Comparison of ENCODE assay signal across 8 mouse cellular contexts in genomic region chr3:37219071-37219470, GRCm38 (mm10). TPM values are rescaled to one million over a fixed set of nuclear protein-coding genes. Genes with fewer than 3 reads are reported as not detected.
DNase-seq lines count a peak whose midpoint lies in the region; ATAC-seq and TF ChIP-seq lines count a peak whose summit lies in the region.

No protein-coding gene starts in this region.

- H3K4me1 ChIP-seq in forebrain, embryonic 14.5 days (ENCODE audit: control insufficient read depth, insufficient read depth, low read length), result no peaks in the 10 kb centered on the region
- no peaks in the 10 kb centered on the region for H3K4me1 ChIP-seq in forebrain, embryonic 10.5 days
- no peaks in the 10 kb centered on the region for H3K4me1 ChIP-seq in midbrain, postnatal 0 days (ENCODE audit: insufficient read depth, low read length)

- peak; percentile 79 for TF ChIP-seq CTCF in midbrain, postnatal 0 days (IDR thresholded peaks at IDR 0.05)

- peak; percentile 62; the same call in 1 of the 2 replicates for ATAC-seq in forebrain, embryonic 14.5 days
- ATAC-seq in midbrain, postnatal 0 days (ENCODE audit: low FRiP score), result 0 out of 2 replicates have a peak, but pooled peaks have one; percentile 34

- H3K27ac ChIP-seq in forebrain, embryonic 14.5 days (ENCODE audit: low read depth, low read length), result no peak overlapping the region
- H3K27ac ChIP-seq in forebrain, embryonic 10.5 days, result no peak overlapping the region
- no peak overlapping the region for H3K27ac ChIP-seq in midbrain, postnatal 0 days (ENCODE audit: low read depth, low read length)

- H3K4me3 ChIP-seq in forebrain, embryonic 14.5 days (ENCODE audit: low read depth, low read length), result no peak overlapping the region
- H3K4me3 ChIP-seq in forebrain, embryonic 10.5 days, result no peak overlapping the region
- no peak overlapping the region for H3K4me3 ChIP-seq in midbrain, postnatal 0 days (ENCODE audit: low read depth, low read length)

- no peaks in the 10 kb centered on the region for H3K36me3 ChIP-seq in forebrain, embryonic 14.5 days (ENCODE audit: control insufficient read depth, insufficient read depth, low read length)
- no peaks in the 10 kb centered on the region for H3K36me3 ChIP-seq in forebrain, embryonic 10.5 days (replicated peaks)
- no peaks in the 10 kb centered on the region for H3K36me3 ChIP-seq in midbrain, postnatal 0 days (ENCODE audit: insufficient read depth, low read length)

- no peaks in the 10 kb centered on the region for H3K9me3 ChIP-seq in forebrain, embryonic 14.5 days (replicated peaks; ENCODE audit: control insufficient read depth, low read length)
- no peaks in the 10 kb centered on the region for H3K9me3 ChIP-seq in forebrain, embryonic 10.5 days
- H3K9me3 ChIP-seq in midbrain, postnatal 0 days (ENCODE audit: low read length), result no peaks in the 10 kb centered on the region

- no peaks in the 10 kb centered on the region for H3K27me3 ChIP-seq in forebrain, embryonic 14.5 days (replicated peaks; ENCODE audit: control insufficient read depth, insufficient read depth, low read length)
- no peaks in the 10 kb centered on the region for H3K27me3 ChIP-seq in forebrain, embryonic 10.5 days (ENCODE audit: poor library complexity, severe bottlenecking)
- no peaks in the 10 kb centered on the region for H3K27me3 ChIP-seq in midbrain, postnatal 0 days (ENCODE audit: insufficient read depth, low read length)

- WGBS in forebrain, embryonic 14.5 days, result 42% methylated on average over 4 of the region's 4 CpGs
- WGBS in forebrain, embryonic 10.5 days, result 60% methylated on average over 4 of the region's 4 CpGs
- 34% methylated on average over 4 of the region's 4 CpGs for WGBS in midbrain, postnatal 0 days

- no peak overlapping the region for H3K4me2 ChIP-seq in forebrain, embryonic 14.5 days (ENCODE audit: low read length)
- H3K4me2 ChIP-seq in midbrain, postnatal 0 days (ENCODE audit: low read depth, low read length, poor library complexity, severe bottlenecking), result no peak overlapping the region

- peak; percentile 54 for DNase-seq in forebrain, embryonic 14.5 days (ENCODE audit: low spot score)
- no peak for DNase-seq in forebrain, embryonic 10.5 days (ENCODE audit: extremely low spot score, low spot score)
- DNase-seq in 3T3-L1 (ENCODE audit: low read depth, low spot score) (peak; percentile 64), adipocyte (ENCODE audit: low spot score) (peak; percentile 65)
- peak; percentile 42 to 55 for DNase-seq in frontal cortex, postnatal 14 days (ENCODE audit: low spot score in 2 of 2)
- peak; percentile 44 to 82 for DNase-seq in layer of hippocampus, postnatal 14 days (ENCODE audit: low spot score in 2 of 2)
- peak; percentile 61 for DNase-seq in midbrain, postnatal 0 days (ENCODE audit: low spot score)
- DNase-seq in spleen, postnatal 4 days (ENCODE audit: low spot score in 2 of 2), result no peak

- no peak overlapping the region for H3K9ac ChIP-seq in forebrain, embryonic 14.5 days (ENCODE audit: low read length)
- H3K9ac ChIP-seq in midbrain, postnatal 0 days (replicated peaks; ENCODE audit: low read length, poor library complexity, severe bottlenecking), result no peak overlapping the region

RNA-seq across cellular contexts. Expression of gene Il21, which starts 13.4 kb away (rescaled TPM):
- polyA plus RNA-seq in forebrain, embryonic 14.5 days (2014; fragmentation: Nextera tagmentation; extraction: Ambion mirVana), result not detected in 2 replicates
- polyA plus RNA-seq in forebrain, embryonic 10.5 days (2016; fragmentation: Nextera tagmentation; extraction: Ambion mirVana), result not detected in 2 replicates
- total RNA-seq in layer of hippocampus, postnatal 14 days (2021), result under 1 TPM in 1 of 2 experiments, not detected in 1; 0.09 TPM
- total RNA-seq in midbrain, postnatal 0 days (2014; rRNA removed), result not detected in 2 replicates
- polyA plus RNA-seq in midbrain, postnatal 0 days (2015; fragmentation: Nextera tagmentation; extraction: Ambion mirVana), result not detected in 2 replicates

Comparison
In these comparisons a context has a peak if more than half of its experiments do, and no peak if none do; other contexts are left out.
1. DNase-seq: peak in forebrain, embryonic 14.5 days (single experiment), 3T3-L1 (single experiment), adipocyte (single experiment), frontal cortex, postnatal 14 days (2 of 2), layer of hippocampus, postnatal 14 days (2 of 2) and midbrain, postnatal 0 days (single experiment); none in forebrain, embryonic 10.5 days (single experiment) and spleen, postnatal 4 days (0 of 2).